ENCODE assay signal across 8 mouse cellular contexts in genomic region chr9:23462949-23463608, GRCm38 (mm10).
DNase-seq lines count a peak whose midpoint lies in the region; ATAC-seq and TF ChIP-seq lines count a peak whose summit lies in the region.

No protein-coding gene starts in this region.

- peak overlapping the region; percentile 55 for H3K27ac ChIP-seq in left cerebral cortex, adult 2 months

- no peak overlapping the region for H3K4me3 ChIP-seq in left cerebral cortex, adult 2 months

- peak; percentile 53 for DNase-seq in left cerebral cortex, adult 11 months (ENCODE audit: low spot score)
- DNase-seq in left cerebral cortex, adult 8-10 months (ENCODE audit: low spot score in 2 of 2), result no peak
- DNase-seq in adipocyte (ENCODE audit: low spot score), result peak; percentile 55
- peak; percentile 12 to 31 for DNase-seq in frontal cortex, postnatal 14 days (ENCODE audit: low spot score in 2 of 2)
- peak in 1 of 2 experiments; percentile 48 for DNase-seq in left cerebral cortex, adult 2 months (ENCODE audit: extremely low spot score in 1 of 2, low spot score in 2 of 2)
- peak; percentile 81 for DNase-seq in retina, embryonic 14.5 days (ENCODE audit: low spot score)
- DNase-seq in gastrocnemius, postnatal 14 days, result no peak

- intact Hi-C loops in left cerebral cortex, adult 2 months (cut with DNase I), result loop anchor here (1.0 to 10.0 kb wide), 3 partner anchors 119 to 1055 kb away; no protein-coding TSS in a partner anchor
- intact Hi-C loops in gastrocnemius, postnatal 14 days (cut with DNase I; ENCODE audit: low total_unique reads), result no loop called here

- no peak for ATAC-seq in activated CD4-positive, CD25-positive, alpha-beta regulatory T cell, adult 4 months

- peak; percentile 80 for TF ChIP-seq CTCF in left cerebral cortex, adult 2 months (IDR thresholded peaks at IDR 0.05)

Comparison
In these comparisons a context has a peak if more than half of its experiments do, and no peak if none do; other contexts are left out.
1. DNase-seq: peak in left cerebral cortex, adult 11 months (single experiment), adipocyte (single experiment), frontal cortex, postnatal 14 days (2 of 2) and retina, embryonic 14.5 days (single experiment); none in left cerebral cortex, adult 8-10 months (0 of 2) and gastrocnemius, postnatal 14 days (single experiment).